Mouse (Mus musculus): ENCODE data around the gene Sapcd2.

DNA sequence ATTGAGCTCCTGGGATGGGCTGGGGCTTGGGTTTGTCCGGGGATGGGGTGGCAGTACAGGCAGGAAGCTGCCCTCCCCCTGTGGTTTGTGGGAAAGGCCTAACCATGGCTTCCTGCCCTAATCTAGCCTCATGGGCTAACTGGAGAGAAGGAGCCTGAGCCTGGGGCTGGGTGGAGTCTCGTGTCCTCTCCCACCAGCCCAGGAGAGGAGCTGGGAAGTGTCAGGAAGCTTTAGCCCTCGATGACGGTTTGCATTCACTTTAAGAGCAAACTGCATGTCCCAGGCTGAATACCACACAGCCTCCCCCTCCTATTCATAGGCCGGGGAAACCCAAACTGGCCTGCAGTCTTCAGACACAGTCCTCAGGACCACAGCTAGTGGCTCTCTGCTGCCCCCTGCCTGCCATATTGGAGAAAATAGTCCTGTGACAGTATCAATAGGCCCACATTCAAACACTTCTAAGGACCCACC, 54.6 kb downstream of the Sapcd2 start:
- TF ChIP-seq CTCF (IDR thresholded peaks at IDR 0.05; ENCODE audit: control insufficient read depth, insufficient read depth, insufficient read length) (peak; percentile 74), MYOD1 (IDR thresholded peaks at IDR 0.05; ENCODE audit: control insufficient read depth, insufficient read length, low read depth) (no peak), USF1 (IDR thresholded peaks at IDR 0.05; ENCODE audit: low read depth) (no peak), MAX (IDR thresholded peaks at IDR 0.05) (no peak)

All from C2C12 (cell line).